Mouse (Mus musculus): ENCODE measurements at regions not wholly inside any gene's neighbourhood (a gene's known extent, or its start where the extent isn't known, plus 50 kb on each side); places are given as distances from the start of the nearest gene placed in this dataset.

GRCm38 (mm10) chr7:117875241-117875640 lies 240.7 kb downstream of the Rps15a start:
- Histone ChIP-seq H3K4me2 (ENCODE audit: low read length) (no peak overlapping the region), H3K9ac (ENCODE audit: low read length) (no peak overlapping the region), H3K27ac (replicated peaks in 1 of 2; ENCODE audit: control insufficient read depth in 1 of 2, insufficient read depth in 1 of 2, low read depth in 2 of 2, low read length in 2 of 2) (no peak overlapping the region), H3K4me3 (ENCODE audit: control insufficient read depth in 1 of 2, insufficient read depth in 1 of 2, low read depth in 1 of 2, low read length in 2 of 2) (no peak overlapping the region), H3K36me3 (ENCODE audit: control insufficient read depth, insufficient read depth, low read length) (no peaks in the 10 kb centered on the region), H3K4me1 (ENCODE audit: control insufficient read depth in 2 of 2, insufficient read depth in 2 of 2, low read length in 2 of 2) (no peaks in the 10 kb centered on the region), H3K27me3 (ENCODE audit: control insufficient read depth, insufficient read depth, low read length) (no peaks in the 10 kb centered on the region), H3K9me3 (ENCODE audit: control insufficient read depth, low read length) (peaks cover 5% of the 10 kb centered on the region; the same call in 1 of the 2 replicates)
- WGBS = 60% methylated on average over 2 of the region's 2 CpGs
- ATAC-seq (ENCODE audit: insufficient number of reproducible peaks, insufficient read depth, low FRiP score, low read depth) = no peak

- no peak overlapping the region for H3K4me2 ChIP-seq (ENCODE audit: low read length)
- ATAC-seq (ENCODE audit: insufficient number of reproducible peaks, insufficient read depth, low FRiP score, low read depth) = no peak
- 67% methylated on average over 6 of the region's 6 CpGs for WGBS
Observed at GRCm38 (mm10) chr7:117859419-117859818, 256.6 kb downstream of the Rps15a start.

GRCm38 (mm10) chr7:117855955-117856354 lies 260.0 kb downstream of the Rps15a start:
- H3K9me3 ChIP-seq (ENCODE audit: control insufficient read depth, low read length) = no peaks in the 10 kb centered on the region
- ATAC-seq (ENCODE audit: insufficient number of reproducible peaks, insufficient read depth, low FRiP score, low read depth) = no peak
- no peaks in the 10 kb centered on the region for H3K36me3 ChIP-seq (ENCODE audit: control insufficient read depth, insufficient read depth, low read length)
- WGBS = 70% methylated on average over 5 of the region's 5 CpGs
- H3K4me2 ChIP-seq (ENCODE audit: low read length) = no peak overlapping the region
- no peak overlapping the region for H3K27ac ChIP-seq (replicated peaks in 1 of 2; ENCODE audit: control insufficient read depth in 1 of 2, insufficient read depth in 1 of 2, low read depth in 2 of 2, low read length in 2 of 2)
- H3K4me3 ChIP-seq (ENCODE audit: control insufficient read depth in 1 of 2, insufficient read depth in 1 of 2, low read depth in 1 of 2, low read length in 2 of 2) = no peak overlapping the region
- H3K4me1 ChIP-seq (ENCODE audit: control insufficient read depth in 2 of 2, insufficient read depth in 2 of 2, low read length in 2 of 2) = peaks cover 0 to 5% of the 10 kb centered on the region in 2 experiments; a peak in 1 of 4 replicates
- no peaks in the 10 kb centered on the region for H3K27me3 ChIP-seq (ENCODE audit: control insufficient read depth, insufficient read depth, low read length)
- H3K9ac ChIP-seq (ENCODE audit: low read length) = no peak overlapping the region

More at GRCm38 (mm10) chr7:117859419-117859818, 256.6 kb downstream of the Rps15a start:
- no peak overlapping the region for H3K27ac ChIP-seq (replicated peaks in 1 of 2; ENCODE audit: control insufficient read depth in 1 of 2, insufficient read depth in 1 of 2, low read depth in 2 of 2, low read length in 2 of 2)
- no peaks in the 10 kb centered on the region for H3K27me3 ChIP-seq (ENCODE audit: control insufficient read depth, insufficient read depth, low read length)
- H3K9me3 ChIP-seq (ENCODE audit: control insufficient read depth, low read length) = no peaks in the 10 kb centered on the region
- H3K4me1 ChIP-seq (ENCODE audit: control insufficient read depth in 2 of 2, insufficient read depth in 2 of 2, low read length in 2 of 2) = peaks cover 0 to 3% of the 10 kb centered on the region in 2 experiments; a peak in 1 of 4 replicates
- no peak overlapping the region for H3K9ac ChIP-seq (ENCODE audit: low read length)
- H3K4me3 ChIP-seq (ENCODE audit: control insufficient read depth in 1 of 2, insufficient read depth in 1 of 2, low read depth in 1 of 2, low read length in 2 of 2) = no peak overlapping the region
- H3K36me3 ChIP-seq (ENCODE audit: control insufficient read depth, insufficient read depth, low read length) = no peaks in the 10 kb centered on the region

- no peak overlapping the region for H3K4me2 ChIP-seq (ENCODE audit: low read length)
- 67% methylated on average over 4 of the region's 4 CpGs for WGBS
- H3K27me3 ChIP-seq (ENCODE audit: control insufficient read depth, insufficient read depth, low read length) = no peaks in the 10 kb centered on the region
- ATAC-seq (ENCODE audit: insufficient number of reproducible peaks, insufficient read depth, low FRiP score, low read depth) = no peak
- H3K9me3 ChIP-seq (ENCODE audit: control insufficient read depth, low read length) = no peaks in the 10 kb centered on the region
- H3K9ac ChIP-seq (ENCODE audit: low read length) = no peak overlapping the region
- no peak overlapping the region for H3K4me3 ChIP-seq (ENCODE audit: control insufficient read depth in 1 of 2, insufficient read depth in 1 of 2, low read depth in 1 of 2, low read length in 2 of 2)
- no peak overlapping the region for H3K27ac ChIP-seq (replicated peaks in 1 of 2; ENCODE audit: control insufficient read depth in 1 of 2, insufficient read depth in 1 of 2, low read depth in 2 of 2, low read length in 2 of 2)
- no peaks in the 10 kb centered on the region for H3K36me3 ChIP-seq (ENCODE audit: control insufficient read depth, insufficient read depth, low read length)
- H3K4me1 ChIP-seq (ENCODE audit: control insufficient read depth in 2 of 2, insufficient read depth in 2 of 2, low read length in 2 of 2) = peaks cover 0 to 5% of the 10 kb centered on the region in 2 experiments; a peak in 1 of 4 replicates
Observed at GRCm38 (mm10) chr7:117853716-117854115, 262.3 kb downstream of the Rps15a start.

GRCm38 (mm10) chr7:117852866-117853265 lies 263.1 kb downstream of the Rps15a start:
- H3K9ac ChIP-seq (ENCODE audit: low read length) = no peak overlapping the region
- ATAC-seq (ENCODE audit: insufficient number of reproducible peaks, insufficient read depth, low FRiP score, low read depth) = no peak
- no peaks in the 10 kb centered on the region for H3K9me3 ChIP-seq (ENCODE audit: control insufficient read depth, low read length)
- no peak overlapping the region for H3K4me2 ChIP-seq (ENCODE audit: low read length)
- no peaks in the 10 kb centered on the region for H3K36me3 ChIP-seq (ENCODE audit: control insufficient read depth, insufficient read depth, low read length)
- H3K4me1 ChIP-seq (ENCODE audit: control insufficient read depth in 2 of 2, insufficient read depth in 2 of 2, low read length in 2 of 2) = peaks cover 0 to 5% of the 10 kb centered on the region in 2 experiments; a peak in 1 of 4 replicates
- 78% methylated on average over 2 of the region's 2 CpGs for WGBS
- H3K27me3 ChIP-seq (ENCODE audit: control insufficient read depth, insufficient read depth, low read length) = no peaks in the 10 kb centered on the region
- H3K27ac ChIP-seq (replicated peaks in 1 of 2; ENCODE audit: control insufficient read depth in 1 of 2, insufficient read depth in 1 of 2, low read depth in 2 of 2, low read length in 2 of 2) = no peak overlapping the region
- no peak overlapping the region for H3K4me3 ChIP-seq (ENCODE audit: control insufficient read depth in 1 of 2, insufficient read depth in 1 of 2, low read depth in 1 of 2, low read length in 2 of 2)

- no peak overlapping the region for H3K27ac ChIP-seq (replicated peaks in 1 of 2; ENCODE audit: control insufficient read depth in 1 of 2, insufficient read depth in 1 of 2, low read depth in 2 of 2, low read length in 2 of 2)
- no peaks in the 10 kb centered on the region for H3K9me3 ChIP-seq (ENCODE audit: control insufficient read depth, low read length)
- H3K4me2 ChIP-seq (ENCODE audit: low read length) = no peak overlapping the region
- H3K36me3 ChIP-seq (ENCODE audit: control insufficient read depth, insufficient read depth, low read length) = no peaks in the 10 kb centered on the region
- no peaks in the 10 kb centered on the region for H3K27me3 ChIP-seq (ENCODE audit: control insufficient read depth, insufficient read depth, low read length)
- no peak overlapping the region for H3K9ac ChIP-seq (ENCODE audit: low read length)
- no peak overlapping the region for H3K4me3 ChIP-seq (ENCODE audit: control insufficient read depth in 1 of 2, insufficient read depth in 1 of 2, low read depth in 1 of 2, low read length in 2 of 2)
- ATAC-seq (ENCODE audit: insufficient number of reproducible peaks, insufficient read depth, low FRiP score, low read depth) = no peak
- 0 out of 4 replicates have a peak, but pooled peaks cover 0 to 2% of the 10 kb centered on the region in 2 experiments for H3K4me1 ChIP-seq (ENCODE audit: control insufficient read depth in 2 of 2, insufficient read depth in 2 of 2, low read length in 2 of 2)
- 85% methylated on average over 6 of the region's 6 CpGs for WGBS
Observed at GRCm38 (mm10) chr7:117850822-117851221, 265.2 kb downstream of the Rps15a start.

- Histone ChIP-seq H3K4me2 (ENCODE audit: low read length) (no peak overlapping the region), H3K27me3 (ENCODE audit: control insufficient read depth, insufficient read depth, low read length) (no peaks in the 10 kb centered on the region), H3K4me3 (ENCODE audit: control insufficient read depth in 1 of 2, insufficient read depth in 1 of 2, low read depth in 1 of 2, low read length in 2 of 2) (no peak overlapping the region), H3K9me3 (ENCODE audit: control insufficient read depth, low read length) (no peaks in the 10 kb centered on the region), H3K27ac (replicated peaks in 1 of 2; ENCODE audit: control insufficient read depth in 1 of 2, insufficient read depth in 1 of 2, low read depth in 2 of 2, low read length in 2 of 2) (no peak overlapping the region), H3K4me1 (ENCODE audit: control insufficient read depth in 2 of 2, insufficient read depth in 2 of 2, low read length in 2 of 2) (no peaks in the 10 kb centered on the region), H3K36me3 (ENCODE audit: control insufficient read depth, insufficient read depth, low read length) (no peaks in the 10 kb centered on the region), H3K9ac (ENCODE audit: low read length) (no peak overlapping the region)
- WGBS = 76% methylated on average over 5 of the region's 5 CpGs
- no peak for ATAC-seq (ENCODE audit: insufficient number of reproducible peaks, insufficient read depth, low FRiP score, low read depth)
Observed at GRCm38 (mm10) chr7:117846041-117846440, 269.9 kb downstream of the Rps15a start.

- Histone ChIP-seq H3K27me3 (ENCODE audit: control insufficient read depth, insufficient read depth, low read length) (no peaks in the 10 kb centered on the region), H3K27ac (replicated peaks in 1 of 2; ENCODE audit: control insufficient read depth in 1 of 2, insufficient read depth in 1 of 2, low read depth in 2 of 2, low read length in 2 of 2) (no peak overlapping the region), H3K9ac (ENCODE audit: low read length) (no peak overlapping the region), H3K9me3 (ENCODE audit: control insufficient read depth, low read length) (no peaks in the 10 kb centered on the region), H3K4me3 (ENCODE audit: control insufficient read depth in 1 of 2, insufficient read depth in 1 of 2, low read depth in 1 of 2, low read length in 2 of 2) (no peak overlapping the region), H3K4me1 (ENCODE audit: control insufficient read depth in 2 of 2, insufficient read depth in 2 of 2, low read length in 2 of 2) (no peaks in the 10 kb centered on the region), H3K36me3 (ENCODE audit: control insufficient read depth, insufficient read depth, low read length) (no peaks in the 10 kb centered on the region), H3K4me2 (ENCODE audit: low read length) (no peak overlapping the region)
- WGBS = 50% methylated on average over 5 of the region's 5 CpGs
- ATAC-seq (ENCODE audit: insufficient number of reproducible peaks, insufficient read depth, low FRiP score, low read depth) = no peak
Observed at GRCm38 (mm10) chr7:117842780-117843179, 273.2 kb downstream of the Rps15a start.

Data from heart, embryonic 14.5 days (tissue).